8 mouse cellular contexts compared by ENCODE assay signal in genomic region chr5:31630064-31630463, GRCm38 (mm10). TPM values are rescaled to one million over a fixed set of nuclear protein-coding genes. Genes with fewer than 3 reads are reported as not detected.
DNase-seq lines count a peak whose midpoint lies in the region.

No protein-coding gene starts in this region.

- peak; percentile 26 for DNase-seq in urinary bladder, postnatal 25 days (ENCODE audit: low spot score)
- no peak for DNase-seq in urinary bladder, adult 2 months (ENCODE audit: low spot score)
- peak; percentile 15 for DNase-seq in gastrocnemius, postnatal 10 days
- DNase-seq in kidney, postnatal 10 days = peak; percentile 43
- DNase-seq in yolk sac, embryonic 10.5 days (ENCODE audit: low spot score) = peak; percentile 53
- DNase-seq in right cerebral cortex, adult 18-20 months = no peak
- DNase-seq in cerebellum, adult 9-11 months = no peak
- DNase-seq in left cerebral cortex, adult 11 months (ENCODE audit: low spot score) = no peak

RNA-seq across cellular contexts. Expression of gene Mrpl33, which starts 33.3 kb away (rescaled TPM):
- polyA plus RNA-seq in urinary bladder, adult 2 months (2012; rRNA removed) = 174 and 196 TPM in 2 replicates
- 100 to 1,000 TPM; 259 to 272 TPM for total RNA-seq in gastrocnemius, postnatal 10 days (2021)

Comparison
In these comparisons a context has a peak if more than half of its experiments do, and no peak if none do; other contexts are left out.
1. DNase-seq: peak in urinary bladder, postnatal 25 days (single experiment), gastrocnemius, postnatal 10 days (single experiment), kidney, postnatal 10 days (single experiment) and yolk sac, embryonic 10.5 days (single experiment); none in urinary bladder, adult 2 months (single experiment), right cerebral cortex, adult 18-20 months (single experiment), cerebellum, adult 9-11 months (single experiment) and left cerebral cortex, adult 11 months (single experiment).